Mouse (Mus musculus) embryo, embryonic 11.5 days (tissue): Measurements from ENCODE around the gene Serac1.
"Not testable (repeated sequence)": the region's sequence is repeated elsewhere in the genome, so short reads cannot be mapped to it uniquely, and the experiment has no call there.

ENCODE experiments used
- DNase-seq: peaks from one replicate; pipeline ENCODE4 v3.0.0-alpha.2; 2012; ENCODE audit warnings: low read depth, low spot score

The Serac1 gene

GRCm38 (mm10) chr17:6066021-6066420, 13.5 kb downstream of the Serac1 start:
- no peak for DNase-seq

GRCm38 (mm10) chr17:6063532-6063931, 16.0 kb downstream of the Serac1 start:
- DNase-seq, result no peak

- no peak for DNase-seq
These were observed 16.7 kb downstream of the Serac1 start for GRCm38 (mm10) chr17:6062793-6063192.

GRCm38 (mm10) chr17:6054934-6055355, 24.6 kb downstream of the Serac1 start:
- peak; percentile 57 for DNase-seq

GRCm38 (mm10) chr17:6052801-6053200, 26.7 kb downstream of the Serac1 start:
- no peak for DNase-seq

GRCm38 (mm10) chr17:6037507-6037906, 42.0 kb downstream of the Serac1 start:
- DNase-seq, result no peak

GRCm38 (mm10) chr17:6036872-6037271, 42.7 kb downstream of the Serac1 start:
- DNase-seq, result no peak

- DNase-seq, result no peak
These were observed 43.1 kb downstream of the Serac1 start for GRCm38 (mm10) chr17:6036458-6036857.

- DNase-seq, result no peak
These were observed 43.9 kb downstream of the Serac1 start for GRCm38 (mm10) chr17:6035661-6036060.

- DNase-seq, result no peak
These were observed 53.7 kb downstream of the Serac1 start for GRCm38 (mm10) chr17:6025831-6026230.

GRCm38 (mm10) chr17:6021374-6021789, 58.2 kb downstream of the Serac1 start:
- not testable (repeated sequence) for DNase-seq

- DNase-seq, result no peak
These were observed 58.9 kb downstream of the Serac1 start for GRCm38 (mm10) chr17:6020636-6021035.

- DNase-seq, result no peak
These were observed 59.8 kb downstream of the Serac1 start for GRCm38 (mm10) chr17:6019776-6020175.

- DNase-seq, result no peak
These were observed 61.2 kb downstream of the Serac1 start for GRCm38 (mm10) chr17:6018348-6018747.

GRCm38 (mm10) chr17:6017268-6017667, 62.3 kb downstream of the Serac1 start:
- DNase-seq, result no peak

GRCm38 (mm10) chr17:6016213-6016780, 63.2 kb downstream of the Serac1 start:
- DNase-seq, result no peak

- no peak for DNase-seq
These were observed 64.6 kb downstream of the Serac1 start for GRCm38 (mm10) chr17:6014985-6015384.

GRCm38 (mm10) chr17:6013079-6013478, 66.5 kb downstream of the Serac1 start:
- no peak for DNase-seq

- DNase-seq, result no peak
These were observed 69.9 kb downstream of the Serac1 start for GRCm38 (mm10) chr17:6009606-6010005.

GRCm38 (mm10) chr17:6008590-6008989, 71.0 kb downstream of the Serac1 start:
- DNase-seq, result no peak

- DNase-seq, result no peak
These were observed 71.6 kb downstream of the Serac1 start for GRCm38 (mm10) chr17:6007902-6008301.

GRCm38 (mm10) chr17:6007101-6007780, 72.3 kb downstream of the Serac1 start:
- no peak for DNase-seq
